Mouse (Mus musculus) embryonic fibroblast, embryonic 13.5 days (primary cell): ENCODE measurements around the gene Thada. TPM values are rescaled to one million over a fixed set of nuclear protein-coding genes. Genes with fewer than 3 reads are reported as not detected.
"Not testable (repeated sequence)": the region's sequence is repeated elsewhere in the genome, so short reads cannot be mapped to it uniquely, and the experiment has no call there.

Experiments used
- H3K27ac ChIP-seq: 2 replicates; pipeline ENCODE4 v1.5.1; 2012; ENCODE audit warnings: low read length, control low read depth, inconsistent platforms; ENCODE audit not compliant: insufficient read depth
- H3K4me1 ChIP-seq: 2 replicates; pipeline ENCODE4 v1.6.1; 2011; ENCODE audit warnings: low read length; ENCODE audit not compliant: control insufficient read depth, insufficient read depth
- H3K4me3 ChIP-seq: 2 replicates; pipeline ENCODE4 v1.5.1; 2011; ENCODE audit warnings: mild to moderate bottlenecking, control low read depth, low read length; ENCODE audit not compliant: insufficient read depth
- CTCF ChIP-seq: IDR thresholded peaks from 2 replicates; pipeline ENCODE4 v1.5.1; 2011; ENCODE audit warnings: mild to moderate bottlenecking, control low read depth, low read length, moderate library complexity, borderline replicate concordance; ENCODE audit not compliant: insufficient read depth
- POLR2A ChIP-seq: IDR thresholded peaks from 2 replicates; pipeline ENCODE4 v1.6.1; 2011; ENCODE audit warnings: low read depth, mild to moderate bottlenecking, control low read depth, low read length, moderate library complexity
- polyA plus RNA-seq: library from polyadenylated mRNA; stranded (reverse); fragments of >200 nt; gene quantifications from 2 replicates; pipeline ENCODE4 v1.2.4, GENCODE M21; 2011; ENCODE audit warnings: low read depth; ENCODE audit not compliant: missing spikeins, insufficient read length

Thada gene
- polyA plus RNA-seq, 1 experiment = 20.3 TPM

- no peak overlapping the region for H3K4me3 ChIP-seq
- no peak for TF ChIP-seq CTCF
- no peak for TF ChIP-seq POLR2A
- no peaks in the 10 kb centered on the region for H3K4me1 ChIP-seq
- no peak overlapping the region for H3K27ac ChIP-seq
These were observed 227.8 kb downstream of the Thada start for GRCm38 (mm10) chr17:84238174-84238573.

- H3K4me3 ChIP-seq = no peak overlapping the region
- TF ChIP-seq CTCF = no peak
- TF ChIP-seq POLR2A = no peak
- no peak overlapping the region for H3K27ac ChIP-seq
- no peaks in the 10 kb centered on the region for H3K4me1 ChIP-seq
These were observed 229.0 kb downstream of the Thada start for GRCm38 (mm10) chr17:84236781-84237557.

- no peak overlapping the region for H3K27ac ChIP-seq
- TF ChIP-seq CTCF (no peak), POLR2A (no peak)
- H3K4me1 ChIP-seq = no peaks in the 10 kb centered on the region
- H3K4me3 ChIP-seq = no peak overlapping the region
These were observed 230.5 kb downstream of the Thada start for GRCm38 (mm10) chr17:84235399-84235928.

GRCm38 (mm10) chr17:84234785-84235184 lies 231.2 kb downstream of the Thada start:
- not testable (repeated sequence) for H3K4me1 ChIP-seq, H3K27ac ChIP-seq, H3K4me3 ChIP-seq

GRCm38 (mm10) chr17:84233758-84234157 lies 232.2 kb downstream of the Thada start:
- H3K4me1 ChIP-seq = no peaks in the 10 kb centered on the region
- no peak overlapping the region for H3K27ac ChIP-seq
- TF ChIP-seq POLR2A (no peak), CTCF (no peak)
- no peak overlapping the region for H3K4me3 ChIP-seq

GRCm38 (mm10) chr17:84231361-84231760 lies 234.6 kb downstream of the Thada start:
- Histone ChIP-seq H3K4me1 (no peaks in the 10 kb centered on the region), H3K27ac (no peak overlapping the region), H3K4me3 (no peak overlapping the region)
- TF ChIP-seq CTCF (no peak), POLR2A (no peak)

GRCm38 (mm10) chr17:84228223-84228622 lies 237.8 kb downstream of the Thada start:
- H3K27ac ChIP-seq = no peak overlapping the region
- TF ChIP-seq POLR2A (no peak), CTCF (no peak)
- H3K4me3 ChIP-seq = no peak overlapping the region
- no peaks in the 10 kb centered on the region for H3K4me1 ChIP-seq

- no peak overlapping the region for H3K4me3 ChIP-seq
- no peak for TF ChIP-seq POLR2A
- TF ChIP-seq CTCF = no peak
These were observed 239.3 kb downstream of the Thada start for GRCm38 (mm10) chr17:84226681-84227080.

GRCm38 (mm10) chr17:84226231-84226630 lies 239.8 kb downstream of the Thada start:
- TF ChIP-seq CTCF (no peak), POLR2A (no peak)

More at GRCm38 (mm10) chr17:84226681-84227080, 239.3 kb downstream of the Thada start:
- H3K27ac ChIP-seq = no peak overlapping the region
- no peaks in the 10 kb centered on the region for H3K4me1 ChIP-seq

GRCm38 (mm10) chr17:84224217-84224887 lies 241.7 kb downstream of the Thada start:
- Histone ChIP-seq H3K4me1 (no peaks in the 10 kb centered on the region), H3K27ac (no peak overlapping the region), H3K4me3 (no peak overlapping the region)
- TF ChIP-seq CTCF (no peak), POLR2A (no peak)

More at GRCm38 (mm10) chr17:84226231-84226630, 239.8 kb downstream of the Thada start:
- no peak overlapping the region for H3K4me3 ChIP-seq
- H3K27ac ChIP-seq = no peak overlapping the region
- H3K4me1 ChIP-seq = no peaks in the 10 kb centered on the region

GRCm38 (mm10) chr17:84218841-84219240 lies 247.2 kb downstream of the Thada start:
- H3K27ac ChIP-seq, H3K4me1 ChIP-seq, H3K4me3 ChIP-seq: not testable (repeated sequence)
